Mouse (Mus musculus) neural tube, embryonic 15.5 days (tissue): Measurements from ENCODE around the gene Tbc1d14. TPM values are rescaled to one million over a fixed set of nuclear protein-coding genes. Genes with fewer than 3 reads are reported as not detected.

Source experiments
- ATAC-seq: fragments of 200-750 bp; cut with Nextera tagmentation; 2 replicates; pipeline ENCODE4 v1.8.0; 2017; ENCODE audit warnings: mild to moderate bottlenecking, moderate TSS enrichment, moderate library complexity; ENCODE audit not compliant: low FRiP score
- H3K27ac ChIP-seq: fragments of 300-500 bp; sonication (generic); replicated peaks from 2 replicates; pipeline ENCODE4 v1.5.1; 2015; ENCODE audit warnings: mild to moderate bottlenecking, inconsistent platforms
- H3K27me3 ChIP-seq: fragments of 300-500 bp; sonication (generic); replicated peaks from 2 replicates; pipeline ENCODE4 v1.6.1; 2015; ENCODE audit warnings: inconsistent platforms
- H3K36me3 ChIP-seq: fragments of 300-500 bp; sonication (generic); 2 replicates; pipeline ENCODE4 v1.6.1; 2015; ENCODE audit warnings: inconsistent platforms
- H3K4me1 ChIP-seq: fragments of 300-500 bp; sonication (generic); 2 replicates; pipeline ENCODE4 v1.6.1; 2015; ENCODE audit warnings: inconsistent platforms
- H3K4me2 ChIP-seq: fragments of 300-500 bp; sonication (generic); 2 replicates; pipeline ENCODE4 v1.6.1; 2015; ENCODE audit warnings: inconsistent platforms, mild to moderate bottlenecking, moderate library complexity
- H3K4me3 ChIP-seq: fragments of 300-500 bp; sonication (generic); replicated peaks from 2 replicates; pipeline ENCODE4 v1.5.1; 2015; ENCODE audit warnings: mild to moderate bottlenecking, inconsistent platforms
- H3K9ac ChIP-seq: fragments of 300-500 bp; sonication (generic); replicated peaks from 2 replicates; pipeline ENCODE4 v1.6.1; 2015; ENCODE audit warnings: mild to moderate bottlenecking, inconsistent platforms
- H3K9me3 ChIP-seq: fragments of 300-500 bp; sonication (generic); replicated peaks from 2 replicates; pipeline ENCODE4 v1.6.1; 2016; ENCODE audit warnings: inconsistent platforms
- WGBS: fragments of 180-500 bp; shearing (Covaris S2); methylation state at CpG from one replicate; pipeline ENCODE4 v1.1.7; 2015; ENCODE audit warnings: mixed read lengths; 5-methylcytosine and 5-hydroxymethylcytosine counted together
- polyA plus RNA-seq: library from polyadenylated mRNA; unstranded; fragments of >200 nt; fragmentation: Nextera tagmentation; extraction: Ambion mirVana; gene quantifications from 2 replicates; pipeline ENCODE4 v1.2.1, GENCODE M21; 2015

Tbc1d14 gene
- polyA plus RNA-seq, 1 experiment from 2014 or later, result 58.9 TPM

DNA sequence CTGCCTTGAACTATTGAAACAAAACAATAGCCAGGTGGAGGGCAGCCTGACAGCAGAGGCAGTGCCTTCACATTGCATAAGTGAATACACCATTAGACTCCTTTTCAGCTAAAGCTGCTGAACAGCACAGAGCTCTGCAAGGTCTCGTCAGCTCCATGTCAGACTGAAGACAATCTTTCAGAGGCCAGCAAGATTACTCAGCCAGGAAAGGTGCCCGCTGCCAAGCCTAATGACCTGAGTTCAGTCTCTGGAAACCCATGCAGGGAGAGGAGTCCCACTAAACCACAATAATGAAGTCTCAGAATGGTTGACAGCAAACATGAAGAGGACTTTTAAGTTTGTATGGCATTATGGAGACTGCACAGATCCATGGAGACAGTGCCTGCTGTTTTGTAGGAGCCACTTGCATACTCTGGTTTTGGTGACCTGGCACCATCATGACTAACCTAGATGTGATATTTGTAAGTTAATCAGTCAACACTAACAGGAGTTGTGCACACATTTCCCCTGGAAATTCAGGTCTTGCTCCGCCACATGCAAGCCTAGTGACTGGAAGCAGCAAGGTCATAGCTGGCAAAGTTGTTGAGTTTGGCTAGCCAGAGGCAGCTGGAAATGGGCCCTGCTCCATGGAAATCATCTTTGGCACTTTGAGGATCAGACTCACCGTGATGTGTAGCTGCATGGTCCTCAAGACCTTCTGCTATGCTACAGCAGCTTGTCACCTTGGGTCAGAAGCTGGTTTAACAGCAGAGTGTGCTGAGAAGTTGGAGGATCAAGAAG is 120.0 kb downstream of the Tbc1d14 start:
- no peak for ATAC-seq
- H3K4me3 ChIP-seq, result no peak overlapping the region
- H3K9me3 ChIP-seq, result no peaks in the 10 kb centered on the region
- H3K9ac ChIP-seq, result no peak overlapping the region
- 0 out of 2 replicates have a peak, but pooled peaks cover 3% of the 10 kb centered on the region for H3K4me1 ChIP-seq
- no peaks in the 10 kb centered on the region for H3K27me3 ChIP-seq
- no peak overlapping the region for H3K4me2 ChIP-seq
- 89% methylated on average over 4 of the region's 4 CpGs for WGBS
- H3K27ac ChIP-seq, result no peak overlapping the region
- peaks cover 60% of the 10 kb centered on the region for H3K36me3 ChIP-seq

DNA sequence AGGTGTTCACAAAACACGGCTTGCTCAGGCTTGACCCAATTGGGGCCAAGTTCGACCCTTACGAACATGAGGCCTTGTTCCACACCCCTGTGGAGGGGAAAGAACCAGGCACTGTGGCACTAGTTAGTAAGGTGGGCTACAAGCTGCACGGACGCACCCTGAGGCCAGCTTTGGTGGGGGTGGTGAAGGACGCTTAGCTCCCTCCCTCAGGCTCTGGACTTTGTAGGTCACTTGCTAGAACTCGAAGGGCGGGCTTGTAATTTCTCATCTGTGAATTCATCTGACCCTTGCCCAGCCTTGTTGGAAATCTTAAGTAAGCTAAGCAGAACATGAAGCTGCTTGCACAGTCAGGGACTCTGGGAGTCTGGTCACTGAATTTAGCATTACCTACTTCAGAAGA is 121.9 kb downstream of the Tbc1d14 start:
- ATAC-seq, result no peak
- Histone ChIP-seq H3K27ac (no peak overlapping the region), H3K4me1 (peaks cover 9% of the 10 kb centered on the region), H3K9ac (no peak overlapping the region), H3K9me3 (no peaks in the 10 kb centered on the region), H3K36me3 (peaks cover 54% of the 10 kb centered on the region), H3K27me3 (no peaks in the 10 kb centered on the region), H3K4me3 (no peak overlapping the region), H3K4me2 (no peak overlapping the region)
- WGBS, result 96% methylated on average over 8 of the region's 8 CpGs

DNA sequence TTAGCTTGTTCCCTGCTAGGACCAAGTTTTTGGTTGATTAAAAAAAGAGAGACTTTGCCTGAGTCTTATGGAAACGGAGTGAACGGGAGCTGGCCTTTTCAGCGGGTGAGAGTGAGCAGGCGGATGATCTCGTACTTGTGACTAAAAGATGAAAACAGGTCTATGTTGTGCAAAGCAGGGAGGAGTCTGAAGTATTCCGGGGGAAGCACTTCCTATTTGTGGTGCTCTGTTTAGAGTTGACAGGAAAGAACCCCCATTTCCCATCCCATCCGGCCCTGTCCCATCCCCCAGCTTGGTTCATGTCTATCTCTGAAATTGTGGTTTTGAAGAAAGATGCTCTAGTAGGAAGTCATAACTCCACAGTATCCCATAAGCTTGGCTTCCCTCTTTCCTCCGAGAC is 127.2 kb downstream of the Tbc1d14 start:
- H3K4me2 ChIP-seq, result peak overlapping the region; percentile 99
- ATAC-seq, result no peak
- peak overlapping the region; percentile 98 for H3K4me3 ChIP-seq
- peaks cover 23% of the 10 kb centered on the region for H3K36me3 ChIP-seq
- H3K9me3 ChIP-seq, result no peaks in the 10 kb centered on the region
- H3K9ac ChIP-seq, result peak overlapping the region; percentile 92
- no peak overlapping the region for H3K27ac ChIP-seq
- H3K27me3 ChIP-seq, result no peaks in the 10 kb centered on the region
- 35% methylated on average over 8 of the region's 8 CpGs for WGBS
- H3K4me1 ChIP-seq, result peaks cover 30% of the 10 kb centered on the region

DNA sequence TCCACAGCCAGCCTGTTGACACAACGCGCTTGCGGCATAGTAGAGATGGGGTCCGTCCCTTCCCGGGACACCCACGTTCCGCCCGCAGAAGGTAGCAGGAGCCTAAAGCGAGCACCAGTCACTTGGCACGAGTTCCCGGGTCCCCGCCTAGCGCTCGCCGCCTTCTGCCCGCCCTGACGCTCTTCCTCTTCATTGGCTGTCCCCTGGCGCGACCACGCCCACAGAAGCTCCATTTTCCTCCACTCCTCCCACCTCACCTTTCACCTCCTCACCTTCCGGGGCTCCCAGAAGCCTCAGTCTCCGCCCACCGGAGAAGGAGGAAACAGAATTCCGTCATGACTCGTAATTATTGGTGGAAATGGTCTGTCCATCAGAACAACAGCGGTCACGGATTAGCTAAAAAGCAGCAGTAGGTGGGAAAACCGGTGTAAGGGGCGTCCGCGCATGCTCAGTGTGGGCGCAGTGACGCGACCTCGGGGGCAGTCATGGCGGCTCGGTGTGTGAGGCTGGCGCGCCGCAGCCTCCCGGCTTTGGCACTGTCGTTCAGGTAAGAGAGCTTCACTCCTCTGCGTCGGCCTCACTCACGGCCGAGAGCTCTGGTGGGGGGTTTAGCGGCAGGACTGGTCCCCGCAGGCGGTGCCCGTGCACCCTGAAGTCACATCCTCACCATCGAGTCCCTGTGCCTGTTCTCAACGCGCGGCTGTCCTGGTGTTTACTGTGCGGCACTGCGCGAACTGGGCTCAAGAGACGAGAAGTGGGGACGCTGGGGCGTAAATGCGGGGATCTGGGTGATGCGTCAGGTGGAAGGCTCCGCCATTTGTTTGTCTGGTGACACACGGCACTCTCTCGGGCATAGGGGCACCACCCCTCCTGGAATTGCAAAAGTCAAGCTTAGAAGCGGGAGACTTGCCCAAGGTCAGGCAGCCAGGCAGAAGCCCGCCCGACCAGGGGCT is 128.1 kb downstream of the Tbc1d14 start, which contains the start of gene Grpel1:
Gene Grpel1, plus strand, starts transcription at position 290 of the 953 bp plus-strand sequence.
- H3K27me3 ChIP-seq, result no peaks in the 10 kb centered on the region
- H3K9me3 ChIP-seq, result no peaks in the 10 kb centered on the region
- H3K36me3 ChIP-seq, result peaks cover 14% of the 10 kb centered on the region
- peak within 1 kb of the TSS; percentile 85 for H3K27ac ChIP-seq
- H3K4me2 ChIP-seq, result peak within 1 kb of the TSS; percentile 99
- H3K4me1 ChIP-seq, result peaks cover 30% of the 10 kb centered on the region
- under 1% methylated on average over 68 of the region's 68 CpGs for WGBS
- peak within 1 kb of the TSS; percentile 92 for H3K9ac ChIP-seq
- H3K4me3 ChIP-seq, result peak within 1 kb of the TSS; percentile 98
- peak; percentile 96 for ATAC-seq

- Histone ChIP-seq H3K9ac (no peak overlapping the region), H3K4me2 (no peak overlapping the region), H3K27me3 (no peaks in the 10 kb centered on the region), H3K4me1 (peaks cover 30% of the 10 kb centered on the region), H3K4me3 (no peak overlapping the region), H3K27ac (no peak overlapping the region), H3K9me3 (no peaks in the 10 kb centered on the region), H3K36me3 (0 out of 2 replicates have a peak, but pooled peaks cover under 1% of the 10 kb centered on the region)
- ATAC-seq, result no peak
- 18% methylated on average over 5 of the region's 5 CpGs for WGBS
These were observed 129.7 kb downstream of the Tbc1d14 start for GRCm38 (mm10) chr5:36463391-36463790.

DNA sequence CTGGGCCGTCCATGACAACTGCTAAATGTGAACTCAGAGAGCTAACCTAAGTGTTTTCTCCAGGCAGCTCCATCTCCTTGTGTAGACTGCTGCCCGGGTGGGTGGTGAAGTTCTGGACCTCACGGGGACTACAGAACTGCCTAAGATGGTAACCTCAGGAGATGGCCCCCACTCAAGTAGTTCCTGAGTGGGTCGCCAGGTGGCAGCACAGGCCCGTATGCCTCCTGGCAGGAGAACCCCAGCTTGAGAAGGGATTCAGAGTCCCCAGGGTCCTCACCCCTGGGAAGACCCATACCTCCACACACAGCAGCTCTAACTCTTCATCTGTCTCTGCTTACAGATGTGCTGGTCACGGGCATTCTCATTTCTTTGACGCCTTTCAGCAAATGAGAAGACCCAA is 130.3 kb downstream of the Tbc1d14 start:
- no peak overlapping the region for H3K9ac ChIP-seq
- no peak for ATAC-seq
- peaks cover 30% of the 10 kb centered on the region for H3K4me1 ChIP-seq
- no peak overlapping the region for H3K4me2 ChIP-seq
- 17% methylated on average over 7 of the region's 7 CpGs for WGBS
- no peaks in the 10 kb centered on the region for H3K36me3 ChIP-seq
- H3K9me3 ChIP-seq, result no peaks in the 10 kb centered on the region
- no peaks in the 10 kb centered on the region for H3K27me3 ChIP-seq
- H3K27ac ChIP-seq, result no peak overlapping the region
- no peak overlapping the region for H3K4me3 ChIP-seq

DNA sequence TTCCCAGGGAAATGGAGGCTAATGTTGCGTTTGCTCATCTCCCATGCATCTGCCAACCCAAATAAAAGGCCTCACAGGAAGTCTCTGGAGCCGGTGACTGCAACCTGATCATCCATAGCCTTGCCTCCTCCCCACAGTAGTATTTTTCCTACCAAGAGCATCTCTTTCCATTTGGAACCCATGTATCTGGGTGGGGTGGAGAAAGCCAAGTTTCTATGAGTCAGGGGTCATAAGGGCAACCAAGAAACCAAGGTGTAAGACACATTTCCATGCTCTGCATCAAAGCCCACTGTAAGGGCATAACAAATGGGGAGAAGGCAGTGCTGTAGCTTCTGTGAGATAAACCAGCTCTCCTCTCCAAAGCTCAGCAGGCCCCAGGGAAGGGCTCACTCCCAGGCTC is 131.8 kb downstream of the Tbc1d14 start:
- Histone ChIP-seq H3K4me3 (no peak overlapping the region), H3K27me3 (no peaks in the 10 kb centered on the region), H3K4me1 (peaks cover 22% of the 10 kb centered on the region), H3K9ac (no peak overlapping the region), H3K4me2 (no peak overlapping the region), H3K36me3 (no peaks in the 10 kb centered on the region), H3K27ac (no peak overlapping the region), H3K9me3 (no peaks in the 10 kb centered on the region)
- 71% methylated on average over 2 of the region's 2 CpGs for WGBS
- no peak for ATAC-seq

DNA sequence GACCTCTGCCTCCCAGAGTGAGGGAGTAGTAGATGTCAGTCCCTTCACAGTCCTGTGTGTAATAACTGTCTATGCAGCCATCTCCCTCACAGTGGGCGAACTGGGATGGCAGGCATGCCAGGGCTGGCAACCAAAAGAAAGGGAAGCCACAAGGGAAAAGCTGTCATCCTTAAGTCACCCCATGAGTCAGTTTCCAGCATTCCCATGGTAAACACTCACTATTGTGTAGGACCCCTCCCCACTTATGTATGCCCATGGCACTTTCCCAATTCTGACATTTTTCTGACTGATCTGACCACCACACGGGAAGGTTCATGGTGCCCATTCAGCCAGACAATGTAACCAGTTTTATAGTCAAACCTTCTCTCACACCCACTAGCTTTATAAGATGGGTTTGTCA is 132.4 kb downstream of the Tbc1d14 start:
- ATAC-seq, result no peak
- Histone ChIP-seq H3K36me3 (no peaks in the 10 kb centered on the region), H3K4me2 (no peak overlapping the region), H3K27me3 (no peaks in the 10 kb centered on the region), H3K4me3 (no peak overlapping the region), H3K27ac (no peak overlapping the region), H3K9ac (no peak overlapping the region), H3K4me1 (peaks cover 17% of the 10 kb centered on the region), H3K9me3 (no peaks in the 10 kb centered on the region)
- 85% methylated on average over 2 of the region's 2 CpGs for WGBS

- Histone ChIP-seq H3K36me3 (no peaks in the 10 kb centered on the region), H3K9me3 (no peaks in the 10 kb centered on the region), H3K4me1 (peaks cover 8% of the 10 kb centered on the region), H3K4me3 (no peak overlapping the region), H3K27ac (no peak overlapping the region), H3K4me2 (no peak overlapping the region), H3K9ac (no peak overlapping the region), H3K27me3 (no peaks in the 10 kb centered on the region)
- no peak for ATAC-seq
- 25% methylated on average over 4 of the region's 4 CpGs for WGBS
These were observed 134.2 kb downstream of the Tbc1d14 start for GRCm38 (mm10) chr5:36458926-36459325.

DNA sequence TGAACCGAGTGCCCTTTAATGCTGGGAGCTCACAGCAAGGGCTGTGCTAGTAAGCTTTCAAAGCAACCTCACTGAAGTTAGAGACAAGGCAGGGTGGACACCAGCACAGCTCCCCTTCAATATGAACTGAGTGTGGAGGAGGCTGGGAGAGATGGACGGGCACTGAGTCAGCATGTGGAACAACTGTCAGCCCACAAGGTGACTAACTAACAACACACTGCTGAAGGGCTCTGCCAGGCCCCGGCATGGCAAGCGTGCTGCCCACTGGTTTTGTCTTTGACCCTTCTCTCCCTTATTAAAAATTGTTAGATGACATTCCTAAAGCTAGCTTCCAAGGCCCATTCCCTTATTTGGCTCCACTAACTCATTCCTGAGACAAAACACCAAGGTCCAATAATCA is 135.4 kb downstream of the Tbc1d14 start:
- Histone ChIP-seq H3K36me3 (no peaks in the 10 kb centered on the region), H3K27me3 (no peaks in the 10 kb centered on the region), H3K9me3 (no peaks in the 10 kb centered on the region), H3K27ac (no peak overlapping the region), H3K4me3 (no peak overlapping the region), H3K9ac (no peak overlapping the region), H3K4me2 (no peak overlapping the region), H3K4me1 (no peaks in the 10 kb centered on the region)
- no peak for ATAC-seq
- 86% methylated on average over 4 of the region's 4 CpGs for WGBS

DNA sequence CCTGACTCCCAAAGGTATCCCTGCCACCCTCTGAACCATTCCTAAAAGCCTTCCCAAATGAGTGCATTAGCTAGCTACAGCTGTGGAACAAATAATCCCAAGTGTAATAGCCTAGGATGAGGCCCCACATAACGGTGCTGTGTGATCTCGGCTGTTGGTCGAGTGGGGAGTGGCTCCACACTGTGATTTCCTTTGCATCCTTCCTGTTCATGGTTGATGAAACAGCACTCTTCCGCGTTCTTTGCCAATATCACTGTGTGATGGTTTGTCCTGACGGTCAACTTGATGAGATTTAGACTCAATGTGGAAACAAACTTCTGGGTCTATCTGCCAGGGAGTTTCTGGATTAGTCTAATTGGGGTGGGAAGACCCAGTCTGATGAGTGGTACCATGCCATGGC is 140.3 kb downstream of the Tbc1d14 start:
- 87% methylated on average over 6 of the region's 6 CpGs for WGBS
- no peaks in the 10 kb centered on the region for H3K27me3 ChIP-seq
- H3K27ac ChIP-seq, result no peak overlapping the region

More for the DNA sequence above, 140.3 kb downstream of the Tbc1d14 start:
- Histone ChIP-seq H3K4me2 (no peak overlapping the region), H3K36me3 (no peaks in the 10 kb centered on the region), H3K4me1 (peaks cover 3% of the 10 kb centered on the region; the same call in 1 of the 2 replicates), H3K9ac (no peak overlapping the region), H3K4me3 (no peak overlapping the region), H3K9me3 (no peaks in the 10 kb centered on the region)
- no peak for ATAC-seq
